Mouse (Mus musculus): ENCODE measurements around the gene Mmp24. TPM values are rescaled to one million over a fixed set of nuclear protein-coding genes. Genes with fewer than 3 reads are reported as not detected.

Mmp24 gene
- polyA plus RNA-seq, 1 experiment from 2014 or later, result 13.1 TPM

DNA sequence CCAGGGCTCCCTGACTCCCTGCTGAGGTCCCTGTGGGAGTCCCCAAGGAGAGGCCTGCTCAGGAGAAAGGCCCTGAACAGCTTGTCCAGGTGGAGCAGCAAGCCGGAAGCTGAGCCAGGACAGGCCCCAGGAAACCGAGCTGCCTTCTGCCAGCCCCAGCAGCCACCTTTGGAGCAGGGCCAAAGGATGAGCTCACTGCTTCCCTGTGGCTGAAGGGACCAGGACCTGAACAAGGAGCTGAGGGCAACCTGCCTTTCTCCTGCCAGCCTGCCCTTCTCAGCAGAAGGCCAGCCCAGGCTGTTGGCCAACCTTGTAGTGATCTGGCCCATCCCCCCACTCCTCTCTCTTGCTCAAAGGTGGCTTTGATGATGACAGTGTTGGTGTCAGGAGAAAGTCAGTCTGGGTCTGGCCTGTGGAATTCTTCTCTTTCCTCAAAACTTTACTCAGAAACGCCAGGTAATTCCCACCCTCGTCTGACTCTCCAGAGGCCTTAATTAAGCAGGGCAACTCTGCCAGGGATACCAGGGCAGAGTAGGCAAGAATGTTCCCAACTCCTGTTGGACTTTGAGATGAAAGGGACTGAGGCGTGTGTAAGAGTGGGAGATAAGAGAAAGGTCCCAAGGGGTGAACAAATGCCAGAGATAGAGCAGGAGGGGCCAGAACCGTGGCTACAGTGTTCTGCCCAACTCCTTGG, 30.2 kb downstream of the Mmp24 start:
- peaks cover 19% of the 10 kb centered on the region for H3K36me3 ChIP-seq
- no peak overlapping the region for H3K4me2 ChIP-seq (replicated peaks)
- WGBS, result 48% methylated on average over 6 of the region's 6 CpGs
- H3K9me3 ChIP-seq, result no peaks in the 10 kb centered on the region
- ATAC-seq (replicated peaks), result no peak
- no peak overlapping the region for H3K27ac ChIP-seq (replicated peaks)
- H3K4me1 ChIP-seq, result no peaks in the 10 kb centered on the region
- no peaks in the 10 kb centered on the region for H3K27me3 ChIP-seq
- H3K9ac ChIP-seq (replicated peaks), result no peak overlapping the region
- H3K4me3 ChIP-seq, result no peak overlapping the region

DNA sequence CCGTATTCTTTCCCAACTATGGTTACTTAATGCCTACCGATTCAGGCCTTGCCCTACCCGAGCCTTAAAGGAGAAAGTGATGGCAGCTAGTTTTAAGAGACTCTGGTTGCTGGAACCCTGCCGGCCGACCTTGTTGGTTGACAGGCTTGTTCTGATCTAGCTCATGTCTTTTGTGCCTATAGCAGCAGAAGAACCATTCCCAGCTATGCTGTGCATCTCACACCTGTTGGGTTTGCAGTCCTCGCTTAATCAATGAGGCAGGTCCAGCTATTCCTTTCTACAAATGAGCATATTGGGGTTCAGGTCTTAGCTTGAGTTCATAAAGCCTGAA, 30.7 kb downstream of the Mmp24 start:
- WGBS, result 88% methylated on average over 6 of the region's 6 CpGs
- ATAC-seq (replicated peaks), result no peak
- no peaks in the 10 kb centered on the region for H3K9me3 ChIP-seq
- H3K36me3 ChIP-seq, result peaks cover 17% of the 10 kb centered on the region
- H3K27ac ChIP-seq (replicated peaks), result no peak overlapping the region
- H3K27me3 ChIP-seq, result no peaks in the 10 kb centered on the region
- no peaks in the 10 kb centered on the region for H3K4me1 ChIP-seq
- H3K4me2 ChIP-seq (replicated peaks), result no peak overlapping the region
- H3K9ac ChIP-seq (replicated peaks), result no peak overlapping the region
- no peak overlapping the region for H3K4me3 ChIP-seq

DNA sequence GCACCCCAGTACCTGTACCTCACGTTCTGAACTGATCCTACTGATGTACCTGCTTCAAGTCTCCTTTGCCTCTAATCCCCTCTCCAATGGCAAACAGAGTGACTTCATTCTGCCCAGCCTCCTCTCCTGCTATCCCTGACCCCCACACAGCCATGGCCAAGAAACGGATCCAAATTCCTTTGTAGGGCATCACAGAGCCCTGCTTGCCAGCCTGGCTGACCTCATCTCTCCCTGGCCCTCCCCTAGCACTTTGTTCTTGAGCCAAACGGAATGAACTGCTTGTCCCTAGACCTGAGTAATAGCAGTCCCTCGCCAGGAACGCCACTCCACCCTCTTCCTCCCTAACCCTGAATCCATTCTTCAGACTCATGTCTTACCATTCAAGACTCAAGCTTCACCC, 31.4 kb downstream of the Mmp24 start:
- no peaks in the 10 kb centered on the region for H3K9me3 ChIP-seq
- H3K27me3 ChIP-seq, result no peaks in the 10 kb centered on the region
- no peak overlapping the region for H3K4me2 ChIP-seq (replicated peaks)
- no peak overlapping the region for H3K9ac ChIP-seq (replicated peaks)
- no peaks in the 10 kb centered on the region for H3K4me1 ChIP-seq
- ATAC-seq (replicated peaks), result no peak
- peaks cover 10% of the 10 kb centered on the region for H3K36me3 ChIP-seq
- no peak overlapping the region for H3K4me3 ChIP-seq
- H3K27ac ChIP-seq (replicated peaks), result no peak overlapping the region
- 71% methylated on average over 5 of the region's 5 CpGs for WGBS

DNA sequence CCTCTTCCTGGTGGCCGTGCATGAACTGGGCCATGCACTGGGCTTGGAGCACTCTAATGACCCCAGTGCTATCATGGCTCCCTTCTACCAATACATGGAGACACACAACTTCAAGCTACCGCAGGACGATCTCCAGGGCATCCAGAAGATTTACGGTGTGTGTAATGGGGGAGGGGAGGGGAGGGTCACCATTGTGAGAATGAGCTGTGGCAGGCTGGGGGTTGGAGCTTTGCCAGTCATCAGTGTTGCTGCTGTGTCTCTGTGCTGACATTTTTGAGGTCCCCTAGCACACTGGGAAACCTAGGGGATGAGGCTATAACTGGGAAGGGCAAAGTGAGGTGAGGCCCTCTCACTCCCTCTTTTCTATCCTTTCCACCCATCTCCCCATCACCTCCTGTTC, 32.3 kb downstream of the Mmp24 start:
- no peaks in the 10 kb centered on the region for H3K9me3 ChIP-seq
- H3K4me1 ChIP-seq, result no peaks in the 10 kb centered on the region
- no peaks in the 10 kb centered on the region for H3K27me3 ChIP-seq
- peaks cover 8% of the 10 kb centered on the region; the same call in 1 of the 2 replicates for H3K36me3 ChIP-seq
- H3K27ac ChIP-seq (replicated peaks), result no peak overlapping the region
- no peak overlapping the region for H3K9ac ChIP-seq (replicated peaks)
- no peak for ATAC-seq (replicated peaks)
- no peak overlapping the region for H3K4me2 ChIP-seq (replicated peaks)
- no peak overlapping the region for H3K4me3 ChIP-seq
- WGBS, result 74% methylated on average over 4 of the region's 4 CpGs

DNA sequence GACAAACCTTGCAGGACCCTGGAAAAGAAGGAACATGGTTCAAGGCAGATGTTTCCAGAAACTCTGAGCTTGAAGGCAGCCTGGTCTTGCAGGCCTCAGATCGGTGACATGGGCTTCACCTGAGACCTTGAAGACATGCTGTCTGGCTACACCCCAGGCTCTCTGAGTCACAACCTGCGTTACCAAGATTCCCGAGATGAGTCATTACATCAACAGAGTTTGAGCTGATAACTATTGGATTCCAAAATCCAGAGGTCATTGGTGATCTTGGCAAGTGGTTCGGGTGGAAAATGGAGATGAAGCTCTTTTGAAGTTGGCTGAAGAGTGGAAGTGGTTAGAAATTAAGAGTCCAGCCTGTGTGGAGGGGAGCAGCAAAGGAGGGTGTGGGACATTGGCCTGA, 34.5 kb downstream of the Mmp24 start:
- Histone ChIP-seq H3K9me3 (no peaks in the 10 kb centered on the region), H3K9ac (replicated peaks) (no peak overlapping the region), H3K4me2 (replicated peaks) (no peak overlapping the region), H3K4me1 (no peaks in the 10 kb centered on the region), H3K36me3 (peaks cover 12% of the 10 kb centered on the region), H3K27ac (replicated peaks) (no peak overlapping the region), H3K27me3 (no peaks in the 10 kb centered on the region), H3K4me3 (no peak overlapping the region)
- no peak for ATAC-seq (replicated peaks)
- WGBS, result 91% methylated on average over 4 of the region's 4 CpGs

DNA sequence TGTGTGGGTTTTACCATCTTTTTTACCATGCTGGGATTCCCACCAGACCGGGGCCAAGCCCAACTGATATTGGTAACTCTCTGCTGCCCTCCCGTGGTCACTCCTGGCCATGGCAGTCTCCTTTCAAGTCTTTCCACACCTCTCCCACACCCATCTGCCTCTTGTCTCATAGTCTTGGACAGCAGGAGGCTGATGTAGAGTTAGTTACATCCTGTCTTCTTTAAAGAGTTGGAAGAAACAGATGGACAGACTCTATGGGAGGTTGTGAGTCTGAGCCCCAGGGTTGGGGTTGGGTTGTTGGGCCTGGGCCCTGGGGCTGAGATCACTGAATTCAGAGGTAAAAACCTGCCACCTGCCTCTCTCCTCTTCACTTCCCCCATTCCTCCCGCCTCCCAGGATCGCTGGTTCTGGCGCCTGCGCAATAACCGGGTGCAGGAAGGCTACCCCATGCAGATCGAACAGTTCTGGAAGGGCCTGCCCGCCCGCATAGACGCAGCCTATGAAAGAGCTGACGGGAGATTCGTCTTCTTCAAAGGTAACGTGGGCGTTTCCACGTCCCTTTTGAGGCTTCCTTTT, 36.8 kb downstream of the Mmp24 start:
- no peak overlapping the region for H3K9ac ChIP-seq (replicated peaks)
- H3K9me3 ChIP-seq, result no peaks in the 10 kb centered on the region
- no peaks in the 10 kb centered on the region for H3K27me3 ChIP-seq
- WGBS, result 42% methylated on average over 16 of the region's 16 CpGs
- H3K4me2 ChIP-seq (replicated peaks), result no peak overlapping the region
- H3K36me3 ChIP-seq, result peaks cover 19% of the 10 kb centered on the region
- ATAC-seq (replicated peaks), result peak; percentile 36; the same call in 1 of the 2 replicates
- no peak overlapping the region for H3K27ac ChIP-seq (replicated peaks)
- no peak overlapping the region for H3K4me3 ChIP-seq
- no peaks in the 10 kb centered on the region for H3K4me1 ChIP-seq

DNA sequence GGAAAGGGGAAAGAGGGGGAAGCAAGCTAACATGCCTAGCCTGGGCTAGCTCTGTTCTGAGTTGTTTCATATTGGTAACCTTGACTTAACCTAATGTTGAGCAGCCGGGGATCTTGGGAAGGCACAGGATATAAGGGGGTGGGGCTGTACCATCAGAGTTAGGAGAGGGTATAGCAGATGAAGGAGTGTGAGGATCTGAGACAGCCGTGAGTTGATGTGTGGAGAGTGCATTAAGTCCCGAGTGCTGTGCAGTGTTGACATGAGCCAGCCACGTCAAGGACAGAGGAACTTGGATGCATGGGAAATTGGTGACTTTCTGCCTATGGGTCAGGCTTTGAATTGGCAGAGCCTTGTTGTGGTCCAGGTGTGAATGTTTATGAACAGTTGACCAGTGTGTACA, 37.5 kb downstream of the Mmp24 start:
- no peak overlapping the region for H3K27ac ChIP-seq (replicated peaks)
- no peak overlapping the region for H3K4me2 ChIP-seq (replicated peaks)
- WGBS, result 83% methylated on average over 4 of the region's 4 CpGs
- H3K9me3 ChIP-seq, result no peaks in the 10 kb centered on the region
- peaks cover 2% of the 10 kb centered on the region; the same call in 1 of the 2 replicates for H3K4me1 ChIP-seq
- no peaks in the 10 kb centered on the region for H3K27me3 ChIP-seq
- ATAC-seq (replicated peaks), result no peak
- H3K36me3 ChIP-seq, result peaks cover 19% of the 10 kb centered on the region
- no peak overlapping the region for H3K4me3 ChIP-seq
- no peak overlapping the region for H3K9ac ChIP-seq (replicated peaks)

DNA sequence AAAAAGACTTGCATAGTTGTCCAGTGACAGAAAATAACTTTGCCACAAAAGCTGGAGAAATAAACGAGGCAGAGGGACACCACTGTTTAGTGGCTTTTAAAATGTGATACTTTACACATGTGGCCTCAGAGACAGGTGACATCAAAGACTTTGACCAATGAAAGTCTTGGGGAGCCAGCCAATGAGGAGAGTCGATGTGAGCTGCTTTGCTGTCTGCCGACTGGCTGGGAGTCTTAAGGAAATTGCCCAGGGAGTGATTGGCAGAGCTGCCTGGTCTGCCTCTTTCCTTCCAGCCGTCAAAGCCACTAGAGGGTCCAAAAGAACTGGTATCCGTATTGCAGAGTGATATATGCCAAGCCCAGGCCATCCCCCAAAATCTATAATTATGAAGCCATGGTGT, 39.7 kb downstream of the Mmp24 start:
- 41% methylated on average over 5 of the region's 5 CpGs for WGBS
- peaks cover 19% of the 10 kb centered on the region for H3K36me3 ChIP-seq
- no peak for ATAC-seq (replicated peaks)
- H3K4me3 ChIP-seq, result no peak overlapping the region
- H3K9ac ChIP-seq (replicated peaks), result no peak overlapping the region
- no peak overlapping the region for H3K27ac ChIP-seq (replicated peaks)
- peaks cover 20% of the 10 kb centered on the region for H3K4me1 ChIP-seq
- H3K4me2 ChIP-seq (replicated peaks), result no peak overlapping the region
- no peaks in the 10 kb centered on the region for H3K27me3 ChIP-seq
- H3K9me3 ChIP-seq, result no peaks in the 10 kb centered on the region

DNA sequence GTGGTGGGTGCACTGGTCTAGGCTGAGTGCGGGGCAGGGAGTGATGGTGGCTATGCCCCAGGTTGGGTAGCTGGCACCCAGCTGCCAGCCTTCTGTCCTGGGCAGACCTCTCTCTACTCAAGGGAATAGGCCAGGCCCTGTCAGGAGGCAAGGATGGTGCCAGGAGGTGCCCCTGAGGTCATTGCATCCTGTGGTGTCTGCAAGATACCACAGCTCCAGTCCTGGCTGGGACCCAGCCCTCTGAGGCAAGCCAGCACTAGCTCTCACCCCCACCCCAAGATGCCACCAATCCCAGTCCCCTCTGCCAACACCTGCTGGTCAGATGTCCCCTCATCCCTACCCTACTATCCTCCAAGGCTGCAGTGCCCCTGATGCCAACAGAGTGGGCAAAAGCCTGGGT, 41.0 kb downstream of the Mmp24 start:
- Histone ChIP-seq H3K4me2 (replicated peaks) (no peak overlapping the region), H3K9me3 (no peaks in the 10 kb centered on the region), H3K27ac (replicated peaks) (no peak overlapping the region), H3K4me3 (no peak overlapping the region), H3K9ac (replicated peaks) (no peak overlapping the region), H3K27me3 (no peaks in the 10 kb centered on the region), H3K36me3 (peaks cover 27% of the 10 kb centered on the region), H3K4me1 (peaks cover 20% of the 10 kb centered on the region)
- 90% methylated on average over 1 of the region's 1 CpGs for WGBS
- no peak for ATAC-seq (replicated peaks)

DNA sequence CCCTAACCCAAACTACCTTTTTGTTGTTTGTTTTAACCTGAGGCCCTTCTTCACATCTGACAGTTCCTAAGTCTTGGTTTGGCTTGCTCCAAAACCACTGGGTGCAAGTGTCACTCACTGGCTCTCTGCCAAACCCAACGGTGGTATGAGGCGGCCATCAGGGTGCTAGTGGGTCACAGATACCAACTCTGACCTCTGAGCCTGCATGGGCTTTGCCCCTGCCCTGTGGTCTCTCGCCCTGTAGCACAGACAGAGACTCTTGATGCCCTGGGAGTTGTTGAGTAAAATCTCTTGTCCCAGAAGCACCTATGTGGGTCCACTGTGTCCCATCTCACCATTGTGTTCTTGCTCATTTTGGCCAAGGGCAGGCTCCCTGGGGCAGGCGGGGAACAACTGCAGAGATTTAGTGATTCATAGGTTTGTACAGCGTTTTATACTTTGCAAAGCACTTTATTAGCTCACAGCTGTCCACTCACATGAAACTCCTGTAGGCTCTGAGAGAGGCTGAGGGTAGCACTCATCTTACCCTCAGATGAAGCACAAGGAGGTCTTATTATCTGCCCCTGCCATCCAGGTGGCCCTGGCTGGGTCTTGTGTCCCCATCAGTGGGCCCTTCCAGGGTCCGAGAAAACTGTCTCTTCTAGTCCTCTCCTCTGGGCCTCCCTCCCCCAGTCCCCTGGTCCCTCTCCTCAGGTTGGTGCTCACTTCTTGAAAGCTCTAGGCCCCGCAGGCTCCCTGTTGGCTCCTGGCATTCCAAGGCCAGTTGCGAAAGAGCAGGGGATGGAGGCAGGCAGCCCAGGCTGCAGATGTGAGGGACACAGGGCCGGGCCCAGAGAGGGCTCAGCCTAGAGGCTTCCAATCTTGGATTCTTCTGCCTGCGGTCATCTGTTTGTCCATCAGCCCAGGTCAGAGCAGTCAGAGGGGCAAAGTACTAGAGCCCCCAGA, 42.4 kb downstream of the Mmp24 start:
- no peak for ATAC-seq (replicated peaks)

DNA sequence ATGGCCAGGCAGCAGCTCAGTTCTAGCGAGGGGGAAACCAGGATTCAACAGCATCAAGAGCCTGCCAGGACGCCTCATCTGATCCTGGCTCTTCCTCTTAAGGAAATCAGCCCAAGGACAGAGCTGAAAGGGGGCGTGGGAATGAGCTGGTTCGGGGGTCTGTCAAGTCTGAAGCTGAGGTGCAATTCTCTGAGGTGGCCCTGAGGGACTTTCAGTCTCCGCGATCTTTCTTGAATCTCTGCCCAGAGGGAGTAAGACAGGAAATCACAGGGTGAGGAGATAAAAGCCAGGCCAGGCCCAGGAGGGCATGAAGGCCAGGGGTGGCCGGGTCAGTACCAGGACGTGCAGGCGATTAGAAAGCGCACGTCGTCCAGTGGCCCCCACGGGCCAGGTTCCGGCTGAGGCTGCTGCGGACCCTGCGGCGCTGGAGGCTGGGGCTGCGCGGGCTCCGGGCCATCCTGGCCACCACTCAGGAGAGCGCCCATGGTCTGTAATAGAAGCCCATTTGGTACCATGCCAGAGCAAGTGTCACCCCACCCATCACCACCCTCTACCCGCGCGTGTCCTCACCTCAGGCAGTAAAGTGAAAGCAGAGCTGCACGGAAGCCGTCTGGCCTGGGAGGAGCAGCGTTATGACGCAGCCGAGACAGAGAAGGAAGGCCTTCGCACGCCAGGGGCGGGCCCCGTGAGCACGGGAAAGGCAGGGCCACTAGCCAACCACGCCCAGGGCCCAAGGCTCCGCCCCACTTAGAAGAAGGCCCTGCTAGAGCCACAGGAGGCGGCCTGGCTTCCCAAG, 43.7 kb downstream of the Mmp24 start:
- ATAC-seq (replicated peaks), result peak; percentile 95
- Histone ChIP-seq H3K9ac (replicated peaks) (peak overlapping the region; percentile 72), H3K36me3 (peaks cover 50% of the 10 kb centered on the region), H3K27ac (replicated peaks) (peak overlapping the region; percentile 88), H3K9me3 (no peaks in the 10 kb centered on the region), H3K27me3 (no peaks in the 10 kb centered on the region), H3K4me1 (peaks cover 20% of the 10 kb centered on the region), H3K4me3 (peak overlapping the region; percentile 58), H3K4me2 (replicated peaks) (peak overlapping the region; percentile 83)
- 3% methylated on average over 37 of the region's 37 CpGs for WGBS

More for the DNA sequence above, 42.4 kb downstream of the Mmp24 start:
- WGBS, result 78% methylated on average over 10 of the region's 10 CpGs
- H3K4me3 ChIP-seq, result no peak overlapping the region
- H3K27me3 ChIP-seq, result no peaks in the 10 kb centered on the region
- no peak overlapping the region for H3K9ac ChIP-seq (replicated peaks)
- H3K36me3 ChIP-seq, result peaks cover 39% of the 10 kb centered on the region
- H3K4me1 ChIP-seq, result peaks cover 20% of the 10 kb centered on the region
- no peak overlapping the region for H3K4me2 ChIP-seq (replicated peaks)
- no peaks in the 10 kb centered on the region for H3K9me3 ChIP-seq
- H3K27ac ChIP-seq (replicated peaks), result no peak overlapping the region

DNA sequence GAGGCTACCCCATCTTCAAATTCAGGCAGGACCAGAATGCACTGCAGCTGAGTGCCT, 44.1 kb downstream of the Mmp24 start, which contains the start of gene BC029722:
TSS of gene BC029722 (minus strand) at position 35 of the 57 bp plus-strand sequence.
- Histone ChIP-seq H3K36me3 (peaks cover 49% of the 10 kb centered on the region), H3K4me1 (peaks cover 20% of the 10 kb centered on the region), H3K9ac (replicated peaks) (peak within 1 kb of the TSS; percentile 72)

More for the DNA sequence above, 44.1 kb downstream of the Mmp24 start, which contains the start of gene BC029722:
- Histone ChIP-seq H3K9me3 (no peaks in the 10 kb centered on the region), H3K27me3 (no peaks in the 10 kb centered on the region), H3K27ac (replicated peaks) (peak within 1 kb of the TSS; percentile 88), H3K4me3 (peak within 1 kb of the TSS; percentile 58), H3K4me2 (replicated peaks) (peak within 1 kb of the TSS; percentile 83)
- ATAC-seq (replicated peaks), result no peak

Measured in forebrain, embryonic 15.5 days (tissue).